Mouse (Mus musculus) adrenal gland, postnatal 25 days (tissue): ENCODE data around the gene Sema7a. TPM values are rescaled to one million over a fixed set of nuclear protein-coding genes. Genes with fewer than 3 reads are reported as not detected.
A peak's percentile ranks its signal among the peaks of the same experiment; 100 is the strongest.

Source experiments
- DNase-seq: peaks from one replicate; pipeline ENCODE4 v3.0.0; 2021; ENCODE audit warnings: mixed read lengths
- long read RNA-seq: library from polyadenylated mRNA; stranded (forward); transcript quantifications from one replicate; pipeline ENCODE4 v2.0.0, GENCODE M21; 2021
- total RNA-seq: library from RNA; stranded (reverse); gene quantifications from 2 replicates; pipeline ENCODE4 v1.2.3, GENCODE M21; 2021

Gene Sema7a
- total RNA-seq: 8.6 and 8.8 TPM in 2 replicates
- long read RNA-seq, partial matches to known transcripts: 1 of 2 reads
- long read RNA-seq, other reads (novel, unspliced or antisense): 1 of 2 reads

GRCm38 (mm10) chr9:57939431-57940348, at the start of gene Sema7a:
Gene Sema7a (plus strand): TSS chr9:57940112.
- peak; percentile 88 for DNase-seq

GRCm38 (mm10) chr9:57900478-57900877, 39.4 kb upstream of the Sema7a start:
- no peak for DNase-seq

- no peak for DNase-seq
These were observed 38.7 kb upstream of the Sema7a start for GRCm38 (mm10) chr9:57901197-57901596.

- no peak for DNase-seq
These were observed 38.3 kb upstream of the Sema7a start for GRCm38 (mm10) chr9:57901601-57902000.

- DNase-seq: no peak
These were observed 37.8 kb upstream of the Sema7a start for GRCm38 (mm10) chr9:57902132-57902531.

GRCm38 (mm10) chr9:57903589-57904249, 36.2 kb upstream of the Sema7a start:
- DNase-seq: no peak

GRCm38 (mm10) chr9:57904250-57904644, 35.7 kb upstream of the Sema7a start:
- DNase-seq: no peak

GRCm38 (mm10) chr9:57907206-57907605, 32.7 kb upstream of the Sema7a start:
- no peak for DNase-seq

- peak; percentile 89 for DNase-seq
These were observed 29.4 kb upstream of the Sema7a start, which contains the start of gene Ubl7 for GRCm38 (mm10) chr9:57910254-57911160. Gene Ubl7 (plus strand): TSS chr9:57910979.

- DNase-seq: no peak
These were observed 27.3 kb upstream of the Sema7a start for GRCm38 (mm10) chr9:57912571-57912970.

- DNase-seq: no peak
These were observed 18.3 kb upstream of the Sema7a start for GRCm38 (mm10) chr9:57921491-57922060.

- no peak for DNase-seq
These were observed 17.5 kb upstream of the Sema7a start for GRCm38 (mm10) chr9:57922381-57922780.

- DNase-seq: no peak
These were observed 16.9 kb upstream of the Sema7a start for GRCm38 (mm10) chr9:57923046-57923445.

- DNase-seq: no peak
These were observed 8.6 kb upstream of the Sema7a start for GRCm38 (mm10) chr9:57931166-57931767.

GRCm38 (mm10) chr9:57932253-57932652, 7.7 kb upstream of the Sema7a start:
- DNase-seq: no peak

- no peak for DNase-seq
These were observed 6.9 kb upstream of the Sema7a start for GRCm38 (mm10) chr9:57932831-57933602.

GRCm38 (mm10) chr9:57935683-57936437, 4.1 kb upstream of the Sema7a start:
- peak; percentile 89 for DNase-seq

GRCm38 (mm10) chr9:57937171-57937570, 2.7 kb upstream of the Sema7a start:
- DNase-seq: no peak

- no peak for DNase-seq
These were observed 2.3 kb upstream of the Sema7a start for GRCm38 (mm10) chr9:57937651-57938050.
